Mouse (Mus musculus) olfactory bulb, adult 2 months (tissue): ENCODE data around the gene Lgi4.

Experiments
- CTCF ChIP-seq: fragments of 200-500 bp; IDR thresholded peaks from 2 replicates; pipeline ENCODE4 v1.5.1; 2012; ENCODE audit warnings: low read depth, mild to moderate bottlenecking, low read length, moderate library complexity; ENCODE audit not compliant: insufficient read depth
- POLR2A ChIP-seq: fragments of 200-500 bp; IDR thresholded peaks from 2 replicates; pipeline ENCODE4 v1.6.1; 2012; ENCODE audit warnings: mild to moderate bottlenecking, low read depth, low read length, moderate library complexity; ENCODE audit not compliant: insufficient read depth

DNA sequence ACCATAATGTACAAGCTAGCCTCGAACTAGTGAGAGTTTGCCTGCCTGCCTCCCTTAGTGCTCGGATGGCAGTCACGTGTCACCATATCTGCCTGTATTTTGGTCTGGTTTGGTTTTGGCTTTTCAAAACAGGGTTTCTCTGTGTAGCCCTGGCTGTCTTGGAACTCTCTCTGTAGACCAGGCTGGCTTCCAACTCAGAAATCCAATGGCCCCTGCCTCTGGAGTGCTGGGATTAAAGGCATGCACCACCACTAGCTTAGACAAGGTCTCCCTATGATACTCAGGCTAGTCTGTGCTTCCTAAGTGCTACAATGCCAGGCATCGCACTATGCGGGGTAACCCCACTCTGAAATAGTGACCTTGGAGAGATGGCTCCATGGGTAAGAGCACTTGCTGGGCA is 50.7 kb downstream of the Lgi4 start:
- TF ChIP-seq CTCF: no peak
- TF ChIP-seq POLR2A: no peak
